Mouse (Mus musculus) midbrain, embryonic 14.5 days (tissue): Measurements from ENCODE around the gene Lipe. TPM values are rescaled to one million over a fixed set of nuclear protein-coding genes. Genes with fewer than 3 reads are reported as not detected.

Experiments used
- ATAC-seq: fragments of 200-750 bp; cut with Nextera tagmentation; 2 replicates; pipeline ENCODE4 v1.8.0; 2017; ENCODE audit warnings: moderate number of reproducible peaks, moderate library complexity; ENCODE audit not compliant: low FRiP score, low TSS enrichment
- DNase-seq: peaks from one replicate; pipeline ENCODE4 v3.0.0-alpha.2; 2015
- H3K27ac ChIP-seq: fragments of 300-500 bp; sonication (generic); replicated peaks from 2 replicates; pipeline ENCODE4 v1.5.1; 2014; ENCODE audit warnings: mild to moderate bottlenecking, low read depth, low read length, moderate library complexity
- H3K27me3 ChIP-seq: fragments of 300-500 bp; sonication (generic); 2 replicates; pipeline ENCODE4 v1.6.1; 2014; ENCODE audit warnings: low read length, control low read depth, mixed read lengths; ENCODE audit not compliant: control insufficient read depth, insufficient read depth
- H3K36me3 ChIP-seq: fragments of 300-500 bp; sonication (generic); 2 replicates; pipeline ENCODE4 v1.6.1; 2014; ENCODE audit warnings: low read length, control low read depth; ENCODE audit not compliant: control insufficient read depth, insufficient read depth
- H3K4me1 ChIP-seq: fragments of 300-500 bp; sonication (generic); 2 replicates; pipeline ENCODE4 v1.6.1; 2014; ENCODE audit warnings: mild to moderate bottlenecking, antibody characterized with exemption, low read length, control low read depth; ENCODE audit not compliant: control insufficient read depth, insufficient read depth
- H3K4me2 ChIP-seq: fragments of 300-500 bp; sonication (generic); 2 replicates; pipeline ENCODE4 v1.6.1; 2014; ENCODE audit warnings: mild to moderate bottlenecking, low read length, moderate library complexity
- H3K4me3 ChIP-seq: fragments of 300-500 bp; sonication (generic); replicated peaks from 2 replicates; pipeline ENCODE4 v1.5.1; 2014; ENCODE audit warnings: low read depth, low read length
- H3K9ac ChIP-seq: fragments of 300-500 bp; sonication (generic); replicated peaks from 2 replicates; pipeline ENCODE4 v1.6.1; 2014; ENCODE audit warnings: mild to moderate bottlenecking, low read length, moderate library complexity
- H3K9me3 ChIP-seq: fragments of 300-500 bp; sonication (generic); 2 replicates; pipeline ENCODE4 v1.6.1; 2016; ENCODE audit warnings: low read length, control low read depth, mixed read lengths; ENCODE audit not compliant: control insufficient read depth
- WGBS: fragments of 180-500 bp; shearing (Covaris S2); extraction: QIAGEN DNeasy Blood & Tissue Kit; methylation state at CpG from one replicate; pipeline ENCODE4 v1.1.7; 2014; 5-methylcytosine and 5-hydroxymethylcytosine counted together
- polyA plus RNA-seq: library from polyadenylated mRNA; unstranded; fragments of >200 nt; fragmentation: Nextera tagmentation; extraction: Ambion mirVana; gene quantifications from 2 replicates; pipeline ENCODE4 v1.2.1, GENCODE M21; 2014

Gene Lipe
- polyA plus RNA-seq, 1 experiment from 2014 or later: 3.8 TPM

- Histone ChIP-seq H3K4me1 (peaks cover 8% of the 10 kb centered on the region; the same call in 1 of the 2 replicates), H3K9me3 (no peaks in the 10 kb centered on the region), H3K9ac (no peak overlapping the region), H3K4me2 (no peak overlapping the region), H3K27ac (no peak overlapping the region), H3K36me3 (peaks cover 57% of the 10 kb centered on the region), H3K27me3 (no peaks in the 10 kb centered on the region), H3K4me3 (no peak overlapping the region)
- DNase-seq: no peak
- no peak for ATAC-seq
- 93% methylated on average over 12 of the region's 12 CpGs for WGBS
Measured at GRCm38 (mm10) chr7:25385259-25385658, 13.3 kb downstream of the Lipe start.

- Histone ChIP-seq H3K4me3 (no peak overlapping the region), H3K36me3 (peaks cover 55% of the 10 kb centered on the region), H3K4me1 (0 out of 2 replicates have a peak, but pooled peaks cover 3% of the 10 kb centered on the region), H3K27ac (no peak overlapping the region), H3K9ac (no peak overlapping the region), H3K9me3 (no peaks in the 10 kb centered on the region), H3K4me2 (no peak overlapping the region), H3K27me3 (no peaks in the 10 kb centered on the region)
- ATAC-seq (no peak), DNase-seq (no peak)
- 91% methylated on average over 9 of the region's 9 CpGs for WGBS
Measured at GRCm38 (mm10) chr7:25384818-25385217, 13.7 kb downstream of the Lipe start.

GRCm38 (mm10) chr7:25384318-25384717 lies 14.2 kb downstream of the Lipe start:
- no peak for ATAC-seq
- Histone ChIP-seq H3K27me3 (no peaks in the 10 kb centered on the region), H3K4me1 (no peaks in the 10 kb centered on the region), H3K9ac (no peak overlapping the region), H3K4me3 (no peak overlapping the region), H3K27ac (no peak overlapping the region), H3K9me3 (no peaks in the 10 kb centered on the region), H3K36me3 (peaks cover 55% of the 10 kb centered on the region), H3K4me2 (no peak overlapping the region)
- 92% methylated on average over 13 of the region's 13 CpGs for WGBS
- DNase-seq: no peak

- H3K27me3 ChIP-seq: no peaks in the 10 kb centered on the region
- H3K27ac ChIP-seq: no peak overlapping the region
- no peaks in the 10 kb centered on the region for H3K4me1 ChIP-seq
- no peak overlapping the region for H3K4me2 ChIP-seq
- H3K9me3 ChIP-seq: no peaks in the 10 kb centered on the region
- 89% methylated on average over 4 of the region's 4 CpGs for WGBS
- ATAC-seq: no peak
- peaks cover 55% of the 10 kb centered on the region for H3K36me3 ChIP-seq
- no peak overlapping the region for H3K9ac ChIP-seq
- DNase-seq: no peak
- no peak overlapping the region for H3K4me3 ChIP-seq
Measured at GRCm38 (mm10) chr7:25383891-25384290, 14.6 kb downstream of the Lipe start.

GRCm38 (mm10) chr7:25383385-25383784 lies 15.1 kb downstream of the Lipe start:
- H3K36me3 ChIP-seq: peaks cover 54% of the 10 kb centered on the region
- no peak overlapping the region for H3K4me3 ChIP-seq
- no peak overlapping the region for H3K9ac ChIP-seq
- no peaks in the 10 kb centered on the region for H3K9me3 ChIP-seq
- no peak overlapping the region for H3K27ac ChIP-seq
- 91% methylated on average over 7 of the region's 7 CpGs for WGBS
- ATAC-seq (no peak), DNase-seq (no peak)
- no peaks in the 10 kb centered on the region for H3K27me3 ChIP-seq
- no peak overlapping the region for H3K4me2 ChIP-seq
- H3K4me1 ChIP-seq: no peaks in the 10 kb centered on the region

- Histone ChIP-seq H3K27me3 (no peaks in the 10 kb centered on the region), H3K9ac (no peak overlapping the region), H3K4me2 (no peak overlapping the region), H3K9me3 (no peaks in the 10 kb centered on the region), H3K4me1 (no peaks in the 10 kb centered on the region), H3K4me3 (no peak overlapping the region), H3K36me3 (peaks cover 45% of the 10 kb centered on the region), H3K27ac (no peak overlapping the region)
- no peak for DNase-seq
- ATAC-seq: no peak
Measured at GRCm38 (mm10) chr7:25382541-25382940, 16.0 kb downstream of the Lipe start.

- WGBS: 32% methylated on average over 3 of the region's 3 CpGs
- Histone ChIP-seq H3K4me1 (no peaks in the 10 kb centered on the region), H3K4me2 (no peak overlapping the region), H3K9ac (no peak overlapping the region), H3K4me3 (no peak overlapping the region), H3K27me3 (no peaks in the 10 kb centered on the region), H3K9me3 (no peaks in the 10 kb centered on the region), H3K27ac (no peak overlapping the region), H3K36me3 (peaks cover 39% of the 10 kb centered on the region)
- ATAC-seq (no peak), DNase-seq (no peak)
Measured at GRCm38 (mm10) chr7:25381284-25381680, 17.2 kb downstream of the Lipe start.

- H3K4me2 ChIP-seq: peak overlapping the region; percentile 56
- H3K4me3 ChIP-seq: no peak overlapping the region
- H3K4me1 ChIP-seq: no peaks in the 10 kb centered on the region
- no peaks in the 10 kb centered on the region for H3K9me3 ChIP-seq
- H3K9ac ChIP-seq: no peak overlapping the region; the same call in 1 of the 2 replicates
- peaks cover 35% of the 10 kb centered on the region for H3K36me3 ChIP-seq
- WGBS: 59% methylated on average over 18 of the region's 18 CpGs
- H3K27me3 ChIP-seq: no peaks in the 10 kb centered on the region
- ATAC-seq: no peak
- H3K27ac ChIP-seq: no peak overlapping the region
- DNase-seq: no peak
Measured at GRCm38 (mm10) chr7:25380392-25381283, 17.9 kb downstream of the Lipe start.
